Mouse (Mus musculus) hindbrain, embryonic 12.5 days (tissue): ENCODE measurements around the gene Drp2. TPM values are rescaled to one million over a fixed set of nuclear protein-coding genes. Genes with fewer than 3 reads are reported as not detected.

Source experiments
- ATAC-seq: fragments of 200-750 bp; cut with Nextera tagmentation; 2 replicates; pipeline ENCODE4 v1.8.0; 2017; ENCODE audit warnings: moderate TSS enrichment; ENCODE audit not compliant: low FRiP score
- H3K27ac ChIP-seq: fragments of 300-500 bp; sonication (generic); 2 replicates; pipeline ENCODE4 v1.5.1; 2016; ENCODE audit warnings: mild to moderate bottlenecking
- H3K27me3 ChIP-seq: fragments of 300-500 bp; sonication (generic); 2 replicates; pipeline ENCODE4 v1.6.1; 2016; ENCODE audit warnings: mild to moderate bottlenecking
- H3K36me3 ChIP-seq: fragments of 300-500 bp; sonication (generic); 2 replicates; pipeline ENCODE4 v1.6.1; 2016; ENCODE audit warnings: mild to moderate bottlenecking
- H3K4me1 ChIP-seq: fragments of 300-500 bp; sonication (generic); 2 replicates; pipeline ENCODE4 v1.6.1; 2016
- H3K4me2 ChIP-seq: fragments of 300-500 bp; sonication (generic); replicated peaks from 2 replicates; pipeline ENCODE4 v1.6.1; 2016; ENCODE audit warnings: mild to moderate bottlenecking
- H3K4me3 ChIP-seq: fragments of 300-500 bp; sonication (generic); 2 replicates; pipeline ENCODE4 v1.5.1; 2016; ENCODE audit warnings: mild to moderate bottlenecking
- H3K9ac ChIP-seq: fragments of 300-500 bp; sonication (generic); 2 replicates; pipeline ENCODE4 v1.6.1; 2016; ENCODE audit warnings: mild to moderate bottlenecking, moderate library complexity
- H3K9me3 ChIP-seq: fragments of 300-500 bp; sonication (generic); replicated peaks from 2 replicates; pipeline ENCODE4 v1.6.1; 2016; ENCODE audit warnings: mild to moderate bottlenecking
- WGBS: fragments of 180-500 bp; shearing (Covaris S2); methylation state at CpG from one replicate; pipeline ENCODE4 v1.1.7; 2016; 5-methylcytosine and 5-hydroxymethylcytosine counted together
- polyA plus RNA-seq: library from polyadenylated mRNA; unstranded; fragments of >200 nt; fragmentation: Nextera tagmentation; extraction: Ambion mirVana; gene quantifications from 2 replicates; pipeline ENCODE4 v1.2.1, GENCODE M21; 2016

The Drp2 gene
- polyA plus RNA-seq, 1 experiment from 2014 or later: 13.0 TPM

GRCm38 (mm10) chrX:134424263-134424662 is 19.9 kb downstream of the Drp2 start:
- 91% methylated on average over 5 of the region's 5 CpGs for WGBS
- H3K4me1 ChIP-seq: no peaks in the 10 kb centered on the region
- H3K4me2 ChIP-seq: no peak overlapping the region
- H3K36me3 ChIP-seq: no peaks in the 10 kb centered on the region
- H3K4me3 ChIP-seq: no peak overlapping the region
- ATAC-seq: no peak
- H3K27ac ChIP-seq: no peak overlapping the region
- H3K9me3 ChIP-seq: no peaks in the 10 kb centered on the region
- H3K27me3 ChIP-seq: no peaks in the 10 kb centered on the region
- no peak overlapping the region for H3K9ac ChIP-seq

GRCm38 (mm10) chrX:134425798-134426197 is 21.4 kb downstream of the Drp2 start:
- no peaks in the 10 kb centered on the region for H3K9me3 ChIP-seq
- no peak overlapping the region for H3K4me2 ChIP-seq
- no peak overlapping the region for H3K27ac ChIP-seq
- 78% methylated on average over 10 of the region's 10 CpGs for WGBS
- H3K9ac ChIP-seq: no peak overlapping the region
- no peaks in the 10 kb centered on the region for H3K27me3 ChIP-seq
- ATAC-seq: no peak
- no peaks in the 10 kb centered on the region for H3K4me1 ChIP-seq
- H3K36me3 ChIP-seq: no peaks in the 10 kb centered on the region
- no peak overlapping the region for H3K4me3 ChIP-seq

- Histone ChIP-seq H3K9me3 (no peaks in the 10 kb centered on the region), H3K4me2 (no peak overlapping the region), H3K4me3 (no peak overlapping the region), H3K27me3 (no peaks in the 10 kb centered on the region), H3K27ac (no peak overlapping the region), H3K36me3 (no peaks in the 10 kb centered on the region), H3K4me1 (no peaks in the 10 kb centered on the region), H3K9ac (no peak overlapping the region)
- WGBS: 50% methylated on average over 6 of the region's 6 CpGs
- peak; percentile 50; the same call in 1 of the 2 replicates for ATAC-seq
Observed at GRCm38 (mm10) chrX:134426819-134427218, 22.5 kb downstream of the Drp2 start.

- no peak overlapping the region for H3K9ac ChIP-seq
- H3K4me1 ChIP-seq: no peaks in the 10 kb centered on the region
- no peaks in the 10 kb centered on the region for H3K9me3 ChIP-seq
- H3K27ac ChIP-seq: no peak overlapping the region
- no peak for ATAC-seq
- 68% methylated on average over 3 of the region's 3 CpGs for WGBS
- H3K27me3 ChIP-seq: no peaks in the 10 kb centered on the region
- no peak overlapping the region for H3K4me2 ChIP-seq
- H3K4me3 ChIP-seq: no peak overlapping the region
- H3K36me3 ChIP-seq: no peaks in the 10 kb centered on the region
Observed at GRCm38 (mm10) chrX:134427307-134427706, 23.0 kb downstream of the Drp2 start.

- no peak for ATAC-seq
- no peaks in the 10 kb centered on the region for H3K4me1 ChIP-seq
- no peak overlapping the region for H3K4me3 ChIP-seq
- no peaks in the 10 kb centered on the region for H3K27me3 ChIP-seq
- WGBS: 69% methylated on average over 51 of the region's 67 CpGs
- no peak overlapping the region for H3K9ac ChIP-seq
- no peak overlapping the region; the same call in 1 of the 2 replicates for H3K4me2 ChIP-seq
- no peaks in the 10 kb centered on the region for H3K36me3 ChIP-seq
- H3K27ac ChIP-seq: no peak overlapping the region
- peaks cover 15% of the 10 kb centered on the region for H3K9me3 ChIP-seq
Observed at GRCm38 (mm10) chrX:134474988-134475710, 70.8 kb downstream of the Drp2 start.

GRCm38 (mm10) chrX:134476290-134476689 is 71.9 kb downstream of the Drp2 start, which contains the start of gene Taf7l:
Taf7l (minus strand) TSS chrX:134476490.
- Histone ChIP-seq H3K27ac (no peak within 1 kb of the TSS), H3K9ac (no peak within 1 kb of the TSS), H3K36me3 (no peaks in the 10 kb centered on the region), H3K27me3 (no peaks in the 10 kb centered on the region), H3K9me3 (peaks cover 15% of the 10 kb centered on the region), H3K4me2 (no peak within 1 kb of the TSS; the same call in 1 of the 2 replicates), H3K4me1 (no peaks in the 10 kb centered on the region), H3K4me3 (no peak within 1 kb of the TSS)
- 86% methylated on average over 25 of the region's 25 CpGs for WGBS
- no peak for ATAC-seq

GRCm38 (mm10) chrX:134481720-134482119 is 77.4 kb downstream of the Drp2 start:
- H3K4me3 ChIP-seq: no peak overlapping the region
- no peak overlapping the region for H3K27ac ChIP-seq
- no peak overlapping the region for H3K4me2 ChIP-seq
- no peaks in the 10 kb centered on the region for H3K9me3 ChIP-seq
- H3K9ac ChIP-seq: no peak overlapping the region
- 73% methylated on average over 3 of the region's 3 CpGs for WGBS
- H3K27me3 ChIP-seq: no peaks in the 10 kb centered on the region
- no peak for ATAC-seq
- H3K36me3 ChIP-seq: no peaks in the 10 kb centered on the region
- no peaks in the 10 kb centered on the region for H3K4me1 ChIP-seq

GRCm38 (mm10) chrX:134500651-134501050 is 96.3 kb downstream of the Drp2 start:
- WGBS: 83% methylated on average over 8 of the region's 8 CpGs
- no peaks in the 10 kb centered on the region for H3K36me3 ChIP-seq
- H3K4me3 ChIP-seq: no peak overlapping the region
- no peak overlapping the region for H3K9ac ChIP-seq
- H3K27ac ChIP-seq: no peak overlapping the region
- ATAC-seq: no peak
- no peaks in the 10 kb centered on the region for H3K4me1 ChIP-seq
- H3K4me2 ChIP-seq: no peak overlapping the region
- no peaks in the 10 kb centered on the region for H3K9me3 ChIP-seq
- no peaks in the 10 kb centered on the region for H3K27me3 ChIP-seq

Other genes starting within 250 kb of the Drp2 start
- gene Xkrx, start 242.5 kb upstream of the Drp2 start, polyA plus RNA-seq: 0.09 and 0.13 TPM in 2 replicates
- gene Arl13a, start 217.1 kb upstream of the Drp2 start, polyA plus RNA-seq: not detected in 2 replicates
- gene Nox1, start 182.6 kb upstream of the Drp2 start, polyA plus RNA-seq: 0.09 TPM in 1 of 2 replicates, not detected in the other
- gene Trmt2b, start 127.6 kb upstream of the Drp2 start, polyA plus RNA-seq: 7.7 and 8.8 TPM in 2 replicates
- gene Tmem35a, start 109.3 kb upstream of the Drp2 start, polyA plus RNA-seq: 47.4 and 49.9 TPM in 2 replicates
- gene Cenpi, start 96.5 kb upstream of the Drp2 start, polyA plus RNA-seq: 12.7 and 17.7 TPM in 2 replicates
- 0.35 TPM in 1 of 2 replicates, not detected in the other for gene Taf7l, start 71.9 kb downstream of the Drp2 start, polyA plus RNA-seq
- 41.9 and 49.2 TPM in 2 replicates for gene Timm8a1, start 137.3 kb downstream of the Drp2 start, polyA plus RNA-seq
- gene Btk, start 179.0 kb downstream of the Drp2 start, polyA plus RNA-seq: 0.76 and 0.85 TPM in 2 replicates
- gene Rpl36a, start 181.1 kb downstream of the Drp2 start, polyA plus RNA-seq: 236 and 276 TPM in 2 replicates
- gene Gla, start 196.6 kb downstream of the Drp2 start, polyA plus RNA-seq: 3.7 and 4.8 TPM in 2 replicates
- 177 and 186 TPM in 2 replicates for gene Hnrnph2, start 196.6 kb downstream of the Drp2 start, polyA plus RNA-seq